Mouse (Mus musculus) lung, embryonic 15.5 days (tissue): ENCODE data around the gene Gm20498. TPM values are rescaled to one million over a fixed set of nuclear protein-coding genes. Genes with fewer than 3 reads are reported as not detected.
"Not testable (repeated sequence)": the region's sequence is repeated elsewhere in the genome, so short reads cannot be mapped to it uniquely, and the experiment has no call there.

ENCODE experiments used
- ATAC-seq: fragments of 200-750 bp; cut with Nextera tagmentation; 2 replicates; pipeline ENCODE4 v1.8.0; 2017; ENCODE audit warnings: moderate number of reproducible peaks, borderline replicate concordance; ENCODE audit not compliant: low FRiP score, low TSS enrichment; ENCODE audit errors: extremely low read depth
- H3K27ac ChIP-seq: fragments of 300-500 bp; sonication (generic); 2 replicates; pipeline ENCODE4 v1.5.1; 2015; ENCODE audit warnings: moderate library complexity, mild to moderate bottlenecking, inconsistent platforms
- H3K27me3 ChIP-seq: fragments of 300-500 bp; sonication (generic); 2 replicates; pipeline ENCODE4 v1.6.1; 2015; ENCODE audit warnings: inconsistent platforms
- H3K36me3 ChIP-seq: fragments of 300-500 bp; sonication (generic); 2 replicates; pipeline ENCODE4 v1.6.1; 2015; ENCODE audit warnings: inconsistent platforms
- H3K4me1 ChIP-seq: fragments of 300-500 bp; sonication (generic); 2 replicates; pipeline ENCODE4 v1.6.1; 2015; ENCODE audit warnings: inconsistent platforms
- H3K4me2 ChIP-seq: fragments of 300-500 bp; sonication (generic); 2 replicates; pipeline ENCODE4 v1.6.1; 2015; ENCODE audit warnings: inconsistent platforms, mild to moderate bottlenecking, moderate library complexity
- H3K4me3 ChIP-seq: fragments of 300-500 bp; sonication (generic); 2 replicates; pipeline ENCODE4 v1.5.1; 2015; ENCODE audit warnings: mild to moderate bottlenecking, inconsistent platforms
- H3K9ac ChIP-seq: fragments of 300-500 bp; sonication (generic); 2 replicates; pipeline ENCODE4 v1.6.1; 2015; ENCODE audit warnings: inconsistent platforms
- H3K9me3 ChIP-seq: fragments of 300-500 bp; sonication (generic); 2 replicates; pipeline ENCODE4 v1.6.1; 2016; ENCODE audit warnings: inconsistent platforms
- WGBS: fragments of 180-500 bp; shearing (Covaris S2); methylation state at CpG from one replicate; pipeline ENCODE4 v1.1.7; 2015; 5-methylcytosine and 5-hydroxymethylcytosine counted together
- polyA plus RNA-seq: library from polyadenylated mRNA; unstranded; fragments of >200 nt; fragmentation: Nextera tagmentation; extraction: Ambion mirVana; gene quantifications from 2 replicates; pipeline ENCODE4 v1.2.1, GENCODE M21; 2015

Gene Gm20498
- polyA plus RNA-seq, result 28.2 and 30.2 TPM in 2 replicates

DNA sequence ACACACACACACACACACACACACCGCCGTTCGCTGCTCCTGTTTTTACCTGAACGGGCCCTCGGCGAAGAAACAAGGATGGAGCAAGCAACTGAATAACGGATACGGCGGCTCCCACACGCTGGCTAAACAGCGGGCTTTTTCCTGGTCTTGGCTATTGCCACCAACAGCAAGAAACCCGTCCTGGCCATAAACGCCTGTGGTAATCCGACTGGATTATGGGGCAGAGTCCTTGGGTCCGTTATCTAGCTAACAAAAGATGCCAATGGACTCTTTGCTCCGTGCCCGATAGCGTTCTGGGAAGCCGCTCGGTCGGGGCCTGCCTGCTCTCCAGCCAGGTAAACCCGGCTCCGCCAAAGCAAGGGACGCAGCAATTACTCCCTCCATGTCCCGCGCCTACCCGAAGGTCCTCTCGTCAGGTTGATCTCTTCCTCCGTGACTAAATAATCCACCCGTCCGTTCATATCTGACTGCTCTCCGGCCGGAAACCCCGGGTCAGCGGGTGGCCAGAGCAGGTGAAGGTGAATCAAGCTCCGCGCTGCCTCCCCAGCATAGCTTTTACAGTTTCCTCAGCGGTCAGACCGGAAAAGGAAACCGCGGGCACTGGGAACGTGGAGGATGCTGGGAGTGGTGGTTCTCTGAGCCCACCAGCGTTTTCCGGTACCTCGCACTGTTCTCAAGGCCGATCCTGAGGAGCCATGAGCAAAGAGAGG lies at the start of gene Gm20498, which contains the start of gene Synj2bp:
Gene Gm20498 (minus strand): TSS at position 590 of the 713 bp plus-strand sequence.
Gene Synj2bp (minus strand): TSS at position 596 of the 713 bp plus-strand sequence.
- ATAC-seq, result peak; percentile 94
- under 1% methylated on average over 46 of the region's 46 CpGs for WGBS

GRCm38 (mm10) chr12:81568374-81568773 lies 35.7 kb upstream of the Gm20498 start, which contains the start of gene Adam21:
Gene Adam21 (minus strand): TSS chr12:81568474.
- no peak within 1 kb of the TSS for H3K9ac ChIP-seq
- no peak within 1 kb of the TSS for H3K27ac ChIP-seq
- no peaks in the 10 kb centered on the region for H3K27me3 ChIP-seq
- H3K4me2 ChIP-seq, result no peak within 1 kb of the TSS
- no peaks in the 10 kb centered on the region for H3K4me1 ChIP-seq
- H3K9me3 ChIP-seq, result no peaks in the 10 kb centered on the region
- no peak within 1 kb of the TSS for H3K4me3 ChIP-seq
- no peak for ATAC-seq
- 84% methylated on average over 1 of the region's 1 CpGs for WGBS
- H3K36me3 ChIP-seq, result peaks cover 10% of the 10 kb centered on the region

More for the DNA sequence above, at the start of gene Gm20498, which contains the start of gene Synj2bp:
- H3K27ac ChIP-seq, result peak within 1 kb of the TSS; percentile 43
- peak within 1 kb of the TSS; percentile 84 for H3K4me3 ChIP-seq
- H3K9ac ChIP-seq, result peak within 1 kb of the TSS; percentile 80
- no peaks in the 10 kb centered on the region for H3K9me3 ChIP-seq
- peaks cover 10% of the 10 kb centered on the region; the same call in 1 of the 2 replicates for H3K4me1 ChIP-seq
- no peaks in the 10 kb centered on the region for H3K36me3 ChIP-seq
- peak within 1 kb of the TSS; percentile 65 for H3K4me2 ChIP-seq
- H3K27me3 ChIP-seq, result no peaks in the 10 kb centered on the region

GRCm38 (mm10) chr12:81567931-81568330 lies 35.2 kb upstream of the Gm20498 start:
- H3K27ac ChIP-seq, result no peak overlapping the region
- H3K4me1 ChIP-seq, result no peaks in the 10 kb centered on the region
- WGBS, result 84% methylated on average over 5 of the region's 5 CpGs
- peaks cover 10% of the 10 kb centered on the region for H3K36me3 ChIP-seq
- no peak overlapping the region for H3K4me2 ChIP-seq
- H3K27me3 ChIP-seq, result no peaks in the 10 kb centered on the region
- no peak for ATAC-seq
- no peak overlapping the region for H3K9ac ChIP-seq
- no peak overlapping the region for H3K4me3 ChIP-seq
- H3K9me3 ChIP-seq, result no peaks in the 10 kb centered on the region

GRCm38 (mm10) chr12:81564173-81564572 lies 31.5 kb upstream of the Gm20498 start:
- Histone ChIP-seq H3K4me3 (no peak overlapping the region), H3K36me3 (no peaks in the 10 kb centered on the region), H3K9me3 (no peaks in the 10 kb centered on the region), H3K27ac (no peak overlapping the region), H3K4me1 (no peaks in the 10 kb centered on the region), H3K4me2 (no peak overlapping the region), H3K27me3 (no peaks in the 10 kb centered on the region), H3K9ac (no peak overlapping the region)
- no peak for ATAC-seq
- WGBS, result 91% methylated on average over 3 of the region's 3 CpGs

GRCm38 (mm10) chr12:81549286-81549685 lies 16.6 kb upstream of the Gm20498 start:
- H3K4me3 ChIP-seq, result no peak overlapping the region
- H3K27me3 ChIP-seq, result no peaks in the 10 kb centered on the region
- H3K36me3 ChIP-seq, result no peaks in the 10 kb centered on the region
- no peak overlapping the region for H3K4me2 ChIP-seq
- no peak for ATAC-seq
- H3K9me3 ChIP-seq, result no peaks in the 10 kb centered on the region
- no peak overlapping the region for H3K9ac ChIP-seq
- no peaks in the 10 kb centered on the region for H3K4me1 ChIP-seq
- 80% methylated on average over 3 of the region's 3 CpGs for WGBS
- H3K27ac ChIP-seq, result no peak overlapping the region

DNA sequence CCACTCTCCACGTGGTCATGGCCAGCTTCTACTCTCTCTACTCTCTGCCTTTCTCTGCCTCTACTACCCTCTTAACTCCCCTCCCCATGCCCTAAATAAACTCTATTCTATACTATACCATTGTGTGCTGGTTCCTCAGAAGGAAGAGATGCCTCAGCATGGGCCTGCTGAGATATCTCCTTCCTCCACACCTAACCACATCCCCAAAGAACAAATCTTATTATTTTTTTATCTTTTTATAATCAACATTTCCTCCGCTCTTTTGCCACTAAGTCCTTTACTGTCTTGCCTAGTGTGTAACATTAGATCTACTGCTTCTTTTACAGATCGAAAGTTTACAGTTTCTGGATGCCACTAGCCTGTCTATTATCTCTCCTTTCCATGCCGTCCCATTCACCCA lies 14.5 kb upstream of the Gm20498 start:
- no peak for ATAC-seq
- no peaks in the 10 kb centered on the region for H3K36me3 ChIP-seq
- H3K4me2 ChIP-seq, result no peak overlapping the region

DNA sequence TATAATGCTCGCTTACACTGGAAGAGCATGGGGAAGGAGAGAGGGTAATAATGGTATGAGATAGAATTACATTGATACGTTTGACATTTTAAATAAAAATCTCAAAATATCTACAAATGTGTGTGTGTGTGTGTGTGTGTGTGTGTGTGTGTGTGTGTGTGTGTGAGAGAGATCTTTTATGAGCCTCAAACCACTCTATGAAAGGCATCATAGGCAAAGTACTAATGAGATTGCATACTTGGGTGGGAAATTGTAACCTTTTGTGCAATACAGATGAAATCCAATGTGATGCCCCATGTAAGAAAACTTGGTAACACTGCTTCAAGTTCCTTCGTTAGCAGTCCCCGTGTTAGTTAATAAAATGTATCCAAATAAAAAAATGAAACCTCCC lies 319 bp upstream of the Gm20498 start:
- Histone ChIP-seq H3K27ac (peak overlapping the region; percentile 43; the same call in 1 of the 2 replicates), H3K9me3 (no peaks in the 10 kb centered on the region), H3K9ac (peak overlapping the region; percentile 80), H3K27me3 (no peaks in the 10 kb centered on the region), H3K4me1 (peaks cover 10% of the 10 kb centered on the region; the same call in 1 of the 2 replicates), H3K4me2 (peak overlapping the region; percentile 65), H3K36me3 (no peaks in the 10 kb centered on the region), H3K4me3 (peak overlapping the region; percentile 84)
- peak; percentile 23; the same call in 1 of the 2 replicates for ATAC-seq
- 34% methylated on average over 4 of the region's 4 CpGs for WGBS

More for the DNA sequence above, 14.5 kb upstream of the Gm20498 start:
- H3K27ac ChIP-seq, result no peak overlapping the region
- no peaks in the 10 kb centered on the region for H3K27me3 ChIP-seq
- H3K9me3 ChIP-seq, result no peaks in the 10 kb centered on the region
- H3K9ac ChIP-seq, result no peak overlapping the region
- 66% methylated on average over 4 of the region's 4 CpGs for WGBS
- no peaks in the 10 kb centered on the region for H3K4me1 ChIP-seq
- H3K4me3 ChIP-seq, result no peak overlapping the region

DNA sequence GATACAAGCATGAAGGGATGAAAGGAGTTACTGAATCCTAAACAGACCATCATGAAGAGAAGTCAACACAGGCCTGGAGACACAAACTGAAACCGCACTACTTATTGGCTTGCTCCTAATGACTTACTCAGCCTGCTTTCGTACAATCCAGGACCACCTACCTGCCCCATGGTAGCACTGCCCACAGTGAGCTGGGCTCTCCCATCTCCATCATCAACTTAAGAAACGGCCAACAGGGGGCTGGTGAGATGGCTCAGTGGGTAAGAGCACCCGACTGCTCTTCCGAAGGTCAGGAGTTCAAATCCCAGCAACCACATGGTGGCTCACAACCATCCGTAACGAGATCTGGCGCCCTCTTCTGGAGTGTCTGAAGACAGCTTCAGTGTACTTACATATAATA lies 2.1 kb downstream of the Gm20498 start:
- not testable (repeated sequence) for H3K27me3 ChIP-seq, H3K9ac ChIP-seq, H3K27ac ChIP-seq, H3K4me1 ChIP-seq, H3K4me2 ChIP-seq, H3K36me3 ChIP-seq, ATAC-seq, H3K9me3 ChIP-seq, H3K4me3 ChIP-seq
- WGBS, result 66% methylated on average over 8 of the region's 8 CpGs

DNA sequence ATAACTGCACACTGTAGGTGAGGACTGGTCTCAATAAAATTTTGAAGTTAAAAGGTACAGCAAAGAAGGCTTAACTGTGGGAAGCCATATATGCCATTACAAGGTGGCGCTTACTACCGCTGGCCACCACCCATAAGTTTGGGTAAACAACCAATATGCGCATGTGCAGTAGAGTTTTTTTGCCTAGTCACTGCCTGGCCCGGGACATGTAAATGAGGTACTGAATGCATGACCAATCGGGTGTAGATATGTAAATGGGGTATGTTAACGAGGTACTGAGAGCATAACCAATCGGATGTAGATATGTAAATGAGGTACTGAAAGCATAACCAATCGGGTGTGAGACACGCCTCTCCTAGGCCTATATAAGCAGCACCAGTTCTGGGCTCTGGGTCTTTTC lies 35.8 kb downstream of the Gm20498 start:
- not testable (repeated sequence) for H3K36me3 ChIP-seq, H3K9ac ChIP-seq, H3K4me3 ChIP-seq, H3K27ac ChIP-seq, H3K27me3 ChIP-seq, H3K4me2 ChIP-seq, H3K9me3 ChIP-seq, ATAC-seq, H3K4me1 ChIP-seq
- 94% methylated on average over 9 of the region's 9 CpGs for WGBS

DNA sequence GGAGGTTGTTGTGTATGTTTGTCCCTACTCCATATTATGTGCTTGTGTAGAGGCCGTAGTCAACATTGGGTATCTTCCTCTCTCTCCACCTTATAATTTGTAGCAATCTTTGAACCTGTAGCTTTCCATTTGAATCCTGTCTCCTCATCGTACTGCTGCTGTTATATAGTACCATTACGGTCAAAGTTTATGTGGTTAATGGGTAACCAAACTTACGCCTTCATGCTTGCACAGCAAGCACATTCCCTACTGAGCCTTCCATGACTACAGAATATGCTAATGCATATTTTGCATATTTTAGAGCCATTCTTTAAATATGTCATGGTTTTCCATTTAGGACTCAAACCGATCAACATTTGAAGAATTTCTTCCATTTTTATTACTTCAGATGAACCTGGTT lies 42.2 kb downstream of the Gm20498 start:
- H3K4me1 ChIP-seq, result no peaks in the 10 kb centered on the region
- no peak overlapping the region for H3K4me3 ChIP-seq
- no peaks in the 10 kb centered on the region for H3K27me3 ChIP-seq
- no peaks in the 10 kb centered on the region for H3K9me3 ChIP-seq
- ATAC-seq, result no peak
- H3K36me3 ChIP-seq, result no peaks in the 10 kb centered on the region
- no peak overlapping the region for H3K9ac ChIP-seq
- 91% methylated on average over 5 of the region's 5 CpGs for WGBS
- H3K4me2 ChIP-seq, result no peak overlapping the region
- no peak overlapping the region for H3K27ac ChIP-seq

DNA sequence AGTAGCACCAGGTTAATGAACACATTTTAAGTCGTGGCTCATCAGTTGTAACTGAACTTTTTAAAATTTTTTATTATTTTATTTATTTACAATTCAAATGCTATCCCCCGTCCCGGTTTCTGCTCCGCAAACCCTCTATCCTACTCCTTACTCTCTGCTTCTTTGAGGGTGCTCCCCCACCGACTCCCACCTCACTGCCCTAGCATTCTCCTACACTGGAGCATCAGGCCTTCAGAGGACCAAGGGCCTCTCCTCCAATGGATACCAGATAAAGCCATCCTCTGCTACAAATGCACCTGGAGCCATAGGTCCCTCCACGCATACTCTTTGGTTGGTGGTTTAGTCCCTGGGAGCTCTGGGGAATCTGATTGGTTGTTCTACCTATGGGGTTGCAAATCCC lies 47.4 kb downstream of the Gm20498 start:
- Histone ChIP-seq H3K9ac (peak overlapping the region; percentile 60; the same call in 1 of the 2 replicates), H3K36me3 (no peaks in the 10 kb centered on the region), H3K27me3 (no peaks in the 10 kb centered on the region), H3K27ac (peak overlapping the region; percentile 95), H3K4me3 (peak overlapping the region; percentile 69), H3K9me3 (no peaks in the 10 kb centered on the region), H3K4me1 (peaks cover 8% of the 10 kb centered on the region), H3K4me2 (peak overlapping the region; percentile 67)
- ATAC-seq, result no peak
- WGBS, result 41% methylated on average over 6 of the region's 6 CpGs

DNA sequence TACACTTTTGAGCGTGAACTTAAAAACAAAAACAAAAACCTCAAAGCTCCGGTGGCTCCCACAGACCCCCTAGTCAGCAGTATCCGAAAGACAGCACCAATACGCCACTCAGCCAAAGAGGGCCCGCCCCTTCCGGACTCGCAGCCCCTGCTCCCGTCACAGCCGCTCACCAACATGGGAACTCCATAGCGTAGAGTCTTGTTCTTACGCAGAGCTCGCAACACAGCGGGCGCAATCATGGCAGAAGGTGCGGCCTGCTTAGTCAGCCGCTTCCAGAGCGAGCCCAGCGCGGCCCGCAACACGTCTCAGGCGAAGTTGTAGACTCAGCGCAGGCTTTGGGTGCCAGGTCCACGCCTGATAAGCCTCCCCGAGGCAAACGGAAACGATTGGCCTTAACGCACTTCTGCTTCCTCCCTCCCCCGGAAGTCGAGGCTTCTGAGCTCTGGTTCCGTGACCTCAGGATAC lies 47.9 kb downstream of the Gm20498 start, which contains the start of gene Cox16:
Gene Cox16 (minus strand): TSS at position 401 of the 465 bp plus-strand sequence.
- Histone ChIP-seq H3K4me2 (peak within 1 kb of the TSS; percentile 67), H3K9ac (peak within 1 kb of the TSS; percentile 60), H3K4me1 (peaks cover 8% of the 10 kb centered on the region), H3K27ac (peak within 1 kb of the TSS; percentile 95), H3K27me3 (no peaks in the 10 kb centered on the region), H3K4me3 (peak within 1 kb of the TSS; percentile 69), H3K9me3 (no peaks in the 10 kb centered on the region), H3K36me3 (no peaks in the 10 kb centered on the region)
- peak; percentile 98 for ATAC-seq
- WGBS, result under 1% methylated on average over 31 of the region's 31 CpGs
